Mouse (Mus musculus) CD4-positive naive resting alpha-beta T cell, adult 76 days (primary cell): Measurements from ENCODE around the gene Fars2. TPM values are rescaled to one million over a fixed set of nuclear protein-coding genes. Genes with fewer than 3 reads are reported as not detected.

Source experiments
- total RNA-seq: library from RNA; stranded (reverse); gene quantifications from one replicate; pipeline ENCODE4 v1.2.4, GENCODE M21; 2023

Gene Fars2
- total RNA-seq = 50.7 TPM

GRCm38 (mm10) chr13:36117143-36118014, at the start of gene Fars2, which contains the start of gene Lyrm4:
Fars2 (plus strand) TSS chr13:36117412.
Lyrm4 (minus strand) TSS chr13:36117526.

GRCm38 (mm10) chr13:36734731-36735571, 617.7 kb downstream of the Fars2 start, which contains the start of gene Nrn1:
Nrn1 (minus strand) TSS chr13:36735131.

Other genes starting within 250 kb of the Fars2 start
- 8.0 TPM for gene Rpp40, start 211.1 kb upstream of the Fars2 start, total RNA-seq
- gene Ppp1r3g, start 158.6 kb upstream of the Fars2 start, total RNA-seq = not detected
- 8.3 TPM for gene Lyrm4, start 114 bp downstream of the Fars2 start, total RNA-seq